9 mouse cellular contexts compared by ENCODE assay signal in genomic region chr13:54716916-54717315, GRCm38 (mm10). TPM values are rescaled to one million over a fixed set of nuclear protein-coding genes. Genes with fewer than 3 reads are reported as not detected.
A peak's percentile ranks its signal among the peaks of the same experiment; 100 is the strongest.
DNase-seq lines count a peak whose midpoint lies in the region; ATAC-seq and TF ChIP-seq lines count a peak whose summit lies in the region.
"Had no signal": no experiment of that assay in that cellular context is flagged by ENCODE, and none has a peak within 500 bp of the region (broad histone marks: within the 10 kb centered on the region; RNA-seq: fewer than 3 reads in every experiment).

No protein-coding gene starts in this region.

- H3K79me2 ChIP-seq in liver, adult 2 months (ENCODE audit: control insufficient read depth, insufficient read depth, low read length): no peaks in the 10 kb centered on the region

- TF ChIP-seq CTCF in liver, adult 2 months (IDR thresholded peaks at IDR 0.05; ENCODE audit: low read depth, low read length): peak; percentile 85
- peak; percentile 52 for TF ChIP-seq CTCF in heart, postnatal 0 days (IDR thresholded peaks at IDR 0.05; ENCODE audit: low read depth)
- peak; percentile 67 for TF ChIP-seq CTCF in olfactory bulb, adult 2 months (IDR thresholded peaks at IDR 0.05; ENCODE audit: insufficient read depth, low read depth, low read length)

- H3K9me3 ChIP-seq in liver, embryonic 11.5 days (ENCODE audit: control insufficient read depth, low read length): no peaks in the 10 kb centered on the region
- H3K9me3 ChIP-seq in heart, postnatal 0 days (replicated peaks; ENCODE audit: control insufficient read depth, low read length): no peaks in the 10 kb centered on the region
- H3K9me3 ChIP-seq: heart, embryonic 15.5 days had no signal

- peak; percentile 11 for DNase-seq in liver, adult 2 months (ENCODE audit: extremely low read depth, low read depth, low spot score)
- DNase-seq in liver, embryonic 11.5 days (ENCODE audit: low spot score): no peak
- peak; percentile 81 for DNase-seq in R1 (ENCODE audit: low read depth, low spot score)
- DNase-seq in cerebellum, postnatal 25 days: peak; percentile 79 to 85
- DNase-seq in heart, postnatal 0 days (ENCODE audit: low spot score): peak; percentile 27
- peak; percentile 61 to 67 for DNase-seq in left cerebral cortex, postnatal 36 days (ENCODE audit: low spot score in 2 of 2)
- no peak for DNase-seq in ovary, postnatal 10 days (ENCODE audit: low spot score)

- intact Hi-C loops in left cerebral cortex, postnatal 36 days (cut with DNase I): loop anchor here (2.0 to 10.0 kb wide), 4 partner anchors 40 to 458 kb away; no protein-coding TSS in a partner anchor

- WGBS in liver, adult 2 months: 16% methylated on average over 5 of the region's 5 CpGs
- 5% methylated on average over 5 of the region's 5 CpGs for WGBS in liver, embryonic 11.5 days
- WGBS in heart, postnatal 0 days: 0% methylated on average over 5 of the region's 5 CpGs
- 1% methylated on average over 5 of the region's 5 CpGs for WGBS in olfactory bulb, adult 2 months

- TF ChIP-seq EP300 in heart, postnatal 0 days (IDR thresholded peaks at IDR 0.05; ENCODE audit: low read depth): no peak

- H3K4me3 ChIP-seq in liver, adult 2 months (ENCODE audit: insufficient read depth, low read depth, low read length): no peak overlapping the region
- no peak overlapping the region for H3K4me3 ChIP-seq in liver, embryonic 11.5 days (ENCODE audit: low read depth, low read length)
- H3K4me3 ChIP-seq in heart, postnatal 0 days (ENCODE audit: low read depth, low read length): no peak overlapping the region
- H3K4me3 ChIP-seq in olfactory bulb, adult 2 months (ENCODE audit: insufficient read depth, low read depth, low read length): no peak overlapping the region
- H3K4me3 ChIP-seq: heart, embryonic 15.5 days had no signal

- H3K27me3 ChIP-seq in liver, adult 2 months (ENCODE audit: control insufficient read depth, insufficient read depth, low read length): no peaks in the 10 kb centered on the region
- no peaks in the 10 kb centered on the region; the same call in 1 of the 2 replicates for H3K27me3 ChIP-seq in liver, embryonic 11.5 days (replicated peaks; ENCODE audit: control insufficient read depth, insufficient read depth, low read length)
- no peaks in the 10 kb centered on the region for H3K27me3 ChIP-seq in heart, postnatal 0 days (ENCODE audit: control insufficient read depth, insufficient read depth, low read length)

- TF ChIP-seq POLR2A in liver, adult 2 months (IDR thresholded peaks at IDR 0.05; ENCODE audit: extremely low read depth, insufficient read depth, low read length): no peak
- no peak for TF ChIP-seq POLR2A in olfactory bulb, adult 2 months (IDR thresholded peaks at IDR 0.05; ENCODE audit: insufficient read depth, low read depth, low read length)

- no peak overlapping the region for H3K27ac ChIP-seq in liver, adult 2 months (replicated peaks; ENCODE audit: insufficient read depth, low read depth, low read length)
- H3K27ac ChIP-seq in liver, embryonic 11.5 days (ENCODE audit: low read depth, low read length): no peak overlapping the region
- H3K27ac ChIP-seq in heart, postnatal 0 days (ENCODE audit: low read depth): no peak overlapping the region
- no peak overlapping the region for H3K27ac ChIP-seq in olfactory bulb, adult 2 months (ENCODE audit: insufficient read depth, low read depth, low read length)
- H3K27ac ChIP-seq: heart, embryonic 15.5 days had no signal

- ATAC-seq in liver, embryonic 11.5 days (replicated peaks; ENCODE audit: low FRiP score): no peak
- no peak for ATAC-seq in heart, postnatal 0 days (ENCODE audit: insufficient read depth, low read depth)

- no peak overlapping the region for H3K9ac ChIP-seq in liver, adult 2 months (ENCODE audit: low read depth, low read length)
- H3K9ac ChIP-seq in liver, embryonic 11.5 days (ENCODE audit: low read depth, low read length): no peak overlapping the region
- H3K9ac ChIP-seq in heart, postnatal 0 days (replicated peaks; ENCODE audit: low read depth, low read length): no peak overlapping the region
- H3K9ac ChIP-seq: heart, embryonic 15.5 days had no signal

- no peaks in the 10 kb centered on the region for H3K36me3 ChIP-seq in liver, adult 2 months (ENCODE audit: control insufficient read depth, insufficient read depth, low read length)
- no peaks in the 10 kb centered on the region for H3K36me3 ChIP-seq in liver, embryonic 11.5 days (ENCODE audit: control insufficient read depth, insufficient read depth, low read length)
- no peaks in the 10 kb centered on the region for H3K36me3 ChIP-seq in heart, postnatal 0 days (replicated peaks; ENCODE audit: control insufficient read depth, insufficient read depth, low read length)
- H3K36me3 ChIP-seq: heart, embryonic 15.5 days had no signal

- no peak overlapping the region for H3K4me2 ChIP-seq in liver, embryonic 11.5 days
- no peak overlapping the region for H3K4me2 ChIP-seq in heart, postnatal 0 days (ENCODE audit: low read depth, low read length)
- H3K4me2 ChIP-seq: heart, embryonic 15.5 days had no signal

- H3K4me1 ChIP-seq in liver, adult 2 months (ENCODE audit: control insufficient read depth, insufficient read depth, low read length): no peaks in the 10 kb centered on the region
- H3K4me1 ChIP-seq in liver, embryonic 11.5 days (replicated peaks; ENCODE audit: control insufficient read depth, insufficient read depth, low read length): no peaks in the 10 kb centered on the region
- no peaks in the 10 kb centered on the region for H3K4me1 ChIP-seq in heart, postnatal 0 days (ENCODE audit: control insufficient read depth, insufficient read depth)
- H3K4me1 ChIP-seq in olfactory bulb, adult 2 months (ENCODE audit: control insufficient read depth, insufficient read depth, low read length): peaks cover 12% of the 10 kb centered on the region; the same call in 1 of the 2 replicates
- H3K4me1 ChIP-seq: heart, embryonic 15.5 days had no signal

RNA-seq across cellular contexts. Expression of gene Cdhr2, which starts 15.7 kb away (rescaled TPM):
- under 0.01 and 0.20 TPM in 2 replicates for total RNA-seq in liver, adult 2 months (2014; rRNA removed)
- polyA plus RNA-seq in liver, adult 2 months (2012; rRNA removed): 0.15 and 0.18 TPM in 2 replicates
- 7.4 and 8.3 TPM in 2 replicates for polyA plus RNA-seq in liver, embryonic 11.5 days (2014; fragmentation: Nextera tagmentation; extraction: Ambion mirVana)
- total RNA-seq in heart, postnatal 0 days (2014; rRNA removed; ENCODE audit: low replicate concordance): 0.04 TPM in 1 of 2 replicates, not detected in the other
- not detected in 2 replicates for polyA plus RNA-seq in heart, postnatal 0 days (2015; fragmentation: Nextera tagmentation; extraction: Ambion mirVana)
- total RNA-seq in left cerebral cortex, postnatal 36 days (2021): under 1 TPM; 0.27 TPM
- polyA plus RNA-seq in olfactory bulb, adult 2 months (2012; ENCODE audit: insufficient read depth, insufficient read length, low replicate concordance, missing spikeins): not detected in 2 replicates

RNA-seq across cellular contexts. Expression of gene Rnf44, which starts 23.2 kb away (rescaled TPM):
- total RNA-seq in liver, adult 2 months (2014; rRNA removed): 5.8 and 11.4 TPM in 2 replicates
- polyA plus RNA-seq in liver, adult 2 months (2012; rRNA removed): 86.1 and 87.9 TPM in 2 replicates
- 71.5 and 82.3 TPM in 2 replicates for polyA plus RNA-seq in liver, embryonic 11.5 days (2014; fragmentation: Nextera tagmentation; extraction: Ambion mirVana)
- total RNA-seq in heart, postnatal 0 days (2014; rRNA removed; ENCODE audit: low replicate concordance): 40.1 and 55.1 TPM in 2 replicates
- polyA plus RNA-seq in heart, postnatal 0 days (2015; fragmentation: Nextera tagmentation; extraction: Ambion mirVana): 28.3 and 30.8 TPM in 2 replicates
- 100 to 1,000 TPM; 160 to 179 TPM for total RNA-seq in left cerebral cortex, postnatal 36 days (2021)
- polyA plus RNA-seq in olfactory bulb, adult 2 months (2012; ENCODE audit: insufficient read depth, insufficient read length, low replicate concordance, missing spikeins): not detected in 2 replicates

RNA-seq across cellular contexts. Expression of gene Gprin1, which starts 32.8 kb away (rescaled TPM):
- not detected in 2 replicates for total RNA-seq in liver, adult 2 months (2014; rRNA removed)
- polyA plus RNA-seq in liver, adult 2 months (2012; rRNA removed): not detected in 2 replicates
- 0.29 and 0.30 TPM in 2 replicates for polyA plus RNA-seq in liver, embryonic 11.5 days (2014; fragmentation: Nextera tagmentation; extraction: Ambion mirVana)
- total RNA-seq in heart, postnatal 0 days (2014; rRNA removed; ENCODE audit: low replicate concordance): not detected in 2 replicates
- 0.03 TPM in 1 of 2 replicates, not detected in the other for polyA plus RNA-seq in heart, postnatal 0 days (2015; fragmentation: Nextera tagmentation; extraction: Ambion mirVana)
- 100 to 1,000 TPM; 127 to 128 TPM for total RNA-seq in left cerebral cortex, postnatal 36 days (2021)
- polyA plus RNA-seq in olfactory bulb, adult 2 months (2012; ENCODE audit: insufficient read depth, insufficient read length, low replicate concordance, missing spikeins): not detected in 2 replicates

RNA-seq across cellular contexts. Expression of gene Sncb, which starts 49.5 kb away (rescaled TPM):
- total RNA-seq in liver, adult 2 months (2014; rRNA removed): not detected in 2 replicates
- not detected in 2 replicates for polyA plus RNA-seq in liver, adult 2 months (2012; rRNA removed)
- polyA plus RNA-seq in liver, embryonic 11.5 days (2014; fragmentation: Nextera tagmentation; extraction: Ambion mirVana): not detected in 2 replicates
- not detected in 2 replicates for total RNA-seq in heart, postnatal 0 days (2014; rRNA removed; ENCODE audit: low replicate concordance)
- not detected in 2 replicates for polyA plus RNA-seq in heart, postnatal 0 days (2015; fragmentation: Nextera tagmentation; extraction: Ambion mirVana)
- 1,000 to 10,000 TPM in 1 of 2 experiments, 100 to 1,000 TPM in 1; 882 to 1,002 TPM for total RNA-seq in left cerebral cortex, postnatal 36 days (2021)
- polyA plus RNA-seq in olfactory bulb, adult 2 months (2012; ENCODE audit: insufficient read depth, insufficient read length, low replicate concordance, missing spikeins): not detected in 2 replicates
- polyA plus RNA-seq: heart, embryonic 15.5 days had no signal

Comparison
In these comparisons a context has a peak if more than half of its experiments do, and no peak if none do; other contexts are left out.
1. DNase-seq: peak in liver, adult 2 months (single experiment), R1 (single experiment), cerebellum, postnatal 25 days (2 of 2), heart, postnatal 0 days (single experiment) and left cerebral cortex, postnatal 36 days (2 of 2); none in liver, embryonic 11.5 days (single experiment) and ovary, postnatal 10 days (single experiment).
2. Peak in every context shown above with its lines, with median percentiles within 50 percentile points of each other: CTCF ChIP-seq.